Mouse (Mus musculus): ENCODE measurements around the gene Mgll. TPM values are rescaled to one million over a fixed set of nuclear protein-coding genes. Genes with fewer than 3 reads are reported as not detected.

The Mgll gene
- total RNA-seq, 4 experiments from 2014 or later: 25.6 to 43.3 (median 29.4) TPM

GRCm38 (mm10) chr6:88717143-88718032 lies 6.8 kb upstream of the Mgll start:
- DNase-seq (ENCODE audit: low spot score in 2 of 2): no peak

DNA sequence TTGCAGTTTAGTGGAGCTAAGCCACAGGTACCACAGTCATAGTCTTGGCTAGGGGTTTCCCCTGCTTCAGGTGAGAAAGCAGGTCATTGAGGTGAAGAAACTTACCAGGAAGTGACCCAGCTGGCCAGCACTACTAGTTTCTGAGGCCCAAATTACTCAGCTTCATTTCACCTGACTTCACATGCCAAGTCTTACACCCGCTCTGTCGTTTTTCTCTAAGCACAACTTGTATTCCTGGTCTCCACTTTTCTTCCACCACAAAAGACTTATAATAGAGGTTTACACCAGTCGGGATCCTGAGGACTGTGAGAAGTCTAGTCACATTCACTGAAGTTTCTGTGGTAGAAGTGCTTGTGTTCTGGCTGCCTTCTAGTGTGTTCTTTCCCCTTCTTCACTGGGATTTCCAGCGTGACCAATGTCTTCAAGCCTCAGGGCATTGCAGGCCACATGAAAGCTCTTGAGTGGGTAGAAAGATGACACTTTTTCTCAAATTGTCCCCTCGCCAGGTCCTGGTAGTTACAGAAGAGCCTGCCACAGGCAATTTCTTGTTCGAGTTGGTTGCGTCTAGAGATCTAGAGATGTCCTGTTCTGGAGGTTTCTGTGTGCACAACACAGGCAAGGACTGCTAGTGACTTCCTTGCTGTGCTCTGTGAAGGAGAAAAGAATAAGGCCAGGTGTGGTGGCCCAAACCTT lies 6.0 kb upstream of the Mgll start:
- no peak for DNase-seq (ENCODE audit: low spot score in 2 of 2)

DNA sequence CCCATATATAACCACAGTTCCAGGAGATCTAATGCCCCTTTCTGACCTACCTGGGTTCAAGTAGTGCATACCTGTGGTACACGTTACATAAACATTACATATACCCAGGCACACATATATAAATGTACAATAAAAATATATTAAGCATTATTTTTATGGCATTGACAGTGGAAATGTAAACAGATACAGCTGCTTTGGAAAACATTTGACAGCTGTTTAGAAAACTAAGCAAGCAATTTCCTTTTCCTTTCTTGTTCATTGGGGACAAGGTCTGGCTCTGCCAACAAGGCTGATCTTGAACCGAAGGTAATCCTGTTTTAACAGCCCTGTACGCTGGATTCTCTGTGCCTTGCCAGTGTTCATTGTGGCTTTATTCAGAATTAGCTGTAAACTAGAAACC lies 3.2 kb upstream of the Mgll start:
- DNase-seq (ENCODE audit: low spot score in 2 of 2): no peak

DNA sequence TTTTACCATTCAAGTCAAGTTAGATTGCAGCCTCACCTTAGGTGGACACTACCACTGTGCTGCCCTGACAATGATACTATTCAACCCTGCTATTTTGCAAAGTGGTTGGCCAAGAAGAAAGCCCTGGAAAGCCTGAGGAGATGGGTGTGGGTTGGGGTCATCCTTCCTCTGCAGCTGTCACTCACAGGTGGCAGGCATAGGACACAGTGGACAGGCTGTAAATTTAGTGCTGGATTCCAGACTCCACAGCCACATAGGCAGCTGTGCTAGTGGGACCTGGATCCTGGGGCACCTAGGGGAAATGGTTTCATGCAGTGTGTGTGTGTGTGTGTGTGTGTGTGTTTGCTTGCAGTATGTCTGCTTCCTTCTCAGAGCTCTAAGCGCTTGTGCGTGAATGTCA lies 1.3 kb upstream of the Mgll start:
- DNase-seq (ENCODE audit: low spot score in 2 of 2): no peak

- no peak for DNase-seq (ENCODE audit: low spot score in 2 of 2)
Observed at GRCm38 (mm10) chr6:88723806-88724312, 353 bp upstream of the Mgll start.

GRCm38 (mm10) chr6:88725590-88725989 lies 1.4 kb downstream of the Mgll start:
- DNase-seq (ENCODE audit: low spot score in 2 of 2): no peak

DNA sequence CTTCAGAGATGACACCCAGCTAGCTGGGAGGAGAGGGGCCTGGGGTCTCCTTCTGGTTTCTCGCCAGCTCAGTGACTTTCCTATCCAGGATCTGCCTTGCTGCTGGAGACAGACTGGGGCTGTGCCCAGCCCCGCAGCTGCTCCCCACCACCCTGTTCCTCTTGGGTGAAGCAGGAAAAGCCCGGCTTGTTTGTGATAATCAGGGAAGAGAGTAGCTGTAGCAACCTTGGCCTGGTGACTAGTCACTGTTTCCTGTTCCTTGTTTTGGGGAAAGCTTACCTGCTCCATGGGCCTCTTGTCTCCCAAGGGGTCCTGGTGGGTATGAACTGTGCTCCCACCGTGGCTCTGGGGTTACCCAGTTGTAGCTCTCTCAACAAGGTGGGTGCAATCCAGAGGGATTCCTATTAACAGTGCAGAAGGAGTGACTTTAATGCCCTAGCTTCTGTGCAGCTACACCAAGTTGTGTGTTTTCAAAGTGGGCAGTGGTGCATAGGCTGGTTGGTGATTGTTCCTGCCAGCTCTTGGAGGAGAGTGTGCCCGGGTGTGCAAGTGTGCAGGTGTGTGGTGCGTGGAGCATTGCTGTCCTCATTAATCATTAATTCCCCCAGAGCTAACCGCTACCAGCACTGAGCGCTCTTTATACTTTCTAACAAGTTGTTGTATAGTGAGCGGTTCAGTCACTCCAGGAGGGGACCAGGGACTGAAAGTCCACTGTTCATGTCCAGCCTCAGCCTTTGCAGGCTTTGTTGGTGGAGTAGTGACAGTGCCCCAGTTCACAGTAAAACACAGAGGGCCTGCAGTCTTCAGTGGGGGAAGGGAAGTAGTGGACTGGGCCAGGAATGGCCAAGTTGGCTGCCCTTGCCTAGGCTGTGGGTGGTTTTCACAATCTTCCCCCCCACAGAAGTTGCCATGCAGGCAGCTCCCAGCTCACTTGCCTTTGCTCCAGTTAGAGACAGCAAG lies 2.3 kb downstream of the Mgll start:
- no peak for DNase-seq (ENCODE audit: low spot score in 2 of 2)

- DNase-seq (ENCODE audit: low spot score in 2 of 2): no peak
Observed at GRCm38 (mm10) chr6:88727490-88727889, 3.3 kb downstream of the Mgll start.

DNA sequence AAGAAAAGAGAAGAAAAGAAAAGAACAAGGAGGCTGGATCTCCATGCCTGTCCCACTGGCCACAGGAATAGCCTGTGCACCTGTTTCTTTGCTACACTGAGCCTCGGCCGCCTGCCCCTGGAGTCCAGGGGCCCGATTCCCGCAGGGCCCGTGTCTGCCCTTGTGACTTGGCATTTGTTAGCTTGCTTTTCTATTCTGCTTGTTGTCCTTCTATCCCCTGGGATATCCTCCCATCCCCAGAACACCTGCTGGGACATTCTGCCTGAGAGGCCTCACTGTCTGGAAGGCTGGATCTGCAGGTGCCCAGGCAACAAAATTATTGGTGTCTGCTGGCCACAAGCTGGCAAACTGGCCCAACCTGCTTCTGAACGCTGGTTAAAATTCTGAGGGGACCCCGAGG lies 3.8 kb downstream of the Mgll start:
- DNase-seq (ENCODE audit: low spot score in 2 of 2): no peak

GRCm38 (mm10) chr6:88728515-88728914 lies 4.3 kb downstream of the Mgll start:
- no peak for DNase-seq (ENCODE audit: low spot score in 2 of 2)

- no peak for DNase-seq (ENCODE audit: low spot score in 2 of 2)
Observed at GRCm38 (mm10) chr6:88731211-88731751, 7.1 kb downstream of the Mgll start.

- DNase-seq (ENCODE audit: low spot score in 2 of 2): peak; percentile 68 to 78
Observed at GRCm38 (mm10) chr6:88731991-88732390, 7.8 kb downstream of the Mgll start.

GRCm38 (mm10) chr6:88732643-88733613 lies 8.7 kb downstream of the Mgll start:
- no peak for DNase-seq (ENCODE audit: low spot score in 2 of 2)

- DNase-seq (ENCODE audit: low spot score in 2 of 2): no peak
Observed at GRCm38 (mm10) chr6:88736337-88736736, 12.1 kb downstream of the Mgll start.

DNA sequence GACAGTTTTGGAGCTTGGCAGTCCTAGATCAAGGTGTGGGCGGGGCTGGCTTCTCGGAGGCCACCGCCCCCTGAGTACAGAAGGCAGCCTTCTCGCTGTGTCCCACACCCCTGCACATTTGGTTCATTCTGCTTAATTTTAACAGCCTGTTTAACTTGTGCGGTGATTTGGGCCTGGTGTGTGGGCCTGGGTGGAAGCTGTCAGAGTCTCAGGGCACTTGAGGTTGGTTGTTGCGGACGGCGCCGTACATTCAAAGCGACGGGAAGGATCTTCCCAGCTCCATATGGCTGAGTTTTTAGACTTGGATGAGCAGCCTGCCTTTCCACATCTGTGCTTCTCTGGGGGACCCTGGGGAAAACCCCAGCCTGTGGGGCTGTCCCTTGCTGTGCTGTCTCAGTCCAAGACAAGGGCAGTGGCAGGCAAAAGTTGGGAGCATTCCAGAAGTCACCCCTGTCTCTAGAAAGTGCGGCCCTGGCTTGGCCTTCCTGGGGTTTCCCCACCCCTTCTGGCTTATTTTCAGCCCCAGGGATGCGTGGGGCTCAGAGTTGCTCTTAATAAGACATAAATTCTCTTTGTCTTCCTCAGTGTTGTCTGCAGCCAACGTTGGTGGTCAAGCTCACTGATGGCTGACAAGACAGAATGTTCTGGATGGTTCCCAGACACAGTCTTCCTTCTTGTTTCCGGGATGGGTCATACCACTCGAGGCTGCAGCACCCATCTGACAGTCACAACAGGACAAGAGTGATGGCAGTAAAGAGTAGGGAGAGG lies 12.7 kb downstream of the Mgll start:
- DNase-seq (ENCODE audit: low spot score in 2 of 2): no peak

DNA sequence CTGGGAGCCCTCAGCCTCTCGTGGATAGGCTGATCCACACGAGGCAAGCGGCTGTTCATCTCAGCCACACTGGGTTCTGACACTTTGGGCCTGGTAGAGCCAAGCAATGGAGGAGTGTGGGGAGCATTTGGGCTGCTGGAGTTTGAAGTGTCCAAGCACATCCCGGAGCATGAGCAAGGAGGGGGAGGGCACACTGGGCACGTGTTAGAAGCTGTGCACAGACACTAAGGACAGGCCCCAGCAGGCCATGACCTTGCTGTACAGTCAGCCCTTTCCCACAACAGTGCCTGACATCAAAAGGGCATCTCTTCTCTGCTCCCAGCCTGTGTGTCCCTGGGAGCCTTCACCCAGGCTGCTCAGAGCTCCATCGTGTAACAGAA lies 13.3 kb downstream of the Mgll start:
- no peak for DNase-seq (ENCODE audit: low spot score in 2 of 2)

- no peak for DNase-seq (ENCODE audit: low spot score in 2 of 2)
Observed at GRCm38 (mm10) chr6:88741041-88741440, 16.8 kb downstream of the Mgll start.

DNA sequence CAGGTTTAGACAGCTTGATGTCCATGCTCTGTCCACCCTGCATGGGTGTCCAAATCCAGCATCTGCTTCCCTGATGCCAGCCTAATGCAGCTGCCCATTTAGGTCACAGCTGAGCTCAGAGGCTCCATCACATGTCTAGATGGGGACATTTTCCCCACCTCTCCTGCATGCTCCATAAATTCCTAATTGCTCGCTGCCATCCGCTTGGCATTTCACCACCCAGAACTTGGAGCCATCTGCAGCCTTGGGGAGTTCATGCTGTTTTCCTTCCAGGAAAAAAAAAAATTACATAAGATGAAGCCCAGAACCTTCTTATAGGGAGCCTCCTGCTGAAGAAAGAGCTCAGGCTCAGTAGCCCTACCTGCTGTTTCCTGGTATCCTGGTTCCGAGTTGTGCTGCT lies 17.6 kb downstream of the Mgll start:
- no peak for DNase-seq (ENCODE audit: low spot score in 2 of 2)

Measured in gastrocnemius, adult 8-10 months (tissue).